Mouse (Mus musculus): ENCODE measurements around the gene Hdac9.

GRCm38 (mm10) chr12:34486016-34486415 is 430.9 kb downstream of the Hdac9 start:
- TF ChIP-seq POLR2A (IDR thresholded peaks at IDR 0.05; ENCODE audit: borderline replicate concordance, low read depth, low read length) (no peak), CTCF (IDR thresholded peaks at IDR 0.05; ENCODE audit: low read depth, low read length) (no peak)

Measured in bone marrow macrophage, adult 2 months (primary cell).